Mouse (Mus musculus) heart, embryonic 12.5 days (tissue): ENCODE measurements around the gene Pus1. TPM values are rescaled to one million over a fixed set of nuclear protein-coding genes. Genes with fewer than 3 reads are reported as not detected.

Source experiments
- ATAC-seq: fragments of 200-750 bp; cut with Nextera tagmentation; 2 replicates; pipeline ENCODE4 v1.8.0; 2017; ENCODE audit warnings: moderate TSS enrichment, moderate library complexity; ENCODE audit not compliant: insufficient number of reproducible peaks, low FRiP score
- H3K27ac ChIP-seq: fragments of 300-500 bp; sonication (generic); 2 replicates; pipeline ENCODE4 v1.5.1; 2016; ENCODE audit warnings: mild to moderate bottlenecking, moderate library complexity; ENCODE audit not compliant: poor library complexity, severe bottlenecking
- H3K27me3 ChIP-seq: fragments of 300-500 bp; sonication (generic); replicated peaks from 2 replicates; pipeline ENCODE4 v1.6.1; 2016; ENCODE audit warnings: mild to moderate bottlenecking, moderate library complexity
- H3K36me3 ChIP-seq: fragments of 300-500 bp; sonication (generic); 2 replicates; pipeline ENCODE4 v1.6.1; 2016; ENCODE audit warnings: mild to moderate bottlenecking, moderate library complexity
- H3K4me1 ChIP-seq: fragments of 300-500 bp; sonication (generic); replicated peaks from 2 replicates; pipeline ENCODE4 v1.6.1; 2016; ENCODE audit warnings: mild to moderate bottlenecking
- H3K4me2 ChIP-seq: fragments of 300-500 bp; sonication (generic); 2 replicates; pipeline ENCODE4 v1.6.1; 2016; ENCODE audit warnings: mild to moderate bottlenecking, moderate library complexity
- H3K4me3 ChIP-seq: fragments of 300-500 bp; sonication (generic); 2 replicates; pipeline ENCODE4 v1.5.1; 2016; ENCODE audit warnings: mild to moderate bottlenecking
- H3K9ac ChIP-seq: fragments of 300-500 bp; sonication (generic); 2 replicates; pipeline ENCODE4 v1.6.1; 2016; ENCODE audit warnings: mild to moderate bottlenecking, moderate library complexity
- H3K9me3 ChIP-seq: fragments of 300-500 bp; sonication (generic); replicated peaks from 2 replicates; pipeline ENCODE4 v1.6.1; 2016; ENCODE audit warnings: mild to moderate bottlenecking, moderate library complexity
- WGBS: fragments of 180-500 bp; shearing (Covaris S2); methylation state at CpG from one replicate; pipeline ENCODE4 v1.1.7; 2016; 5-methylcytosine and 5-hydroxymethylcytosine counted together
- polyA plus RNA-seq: library from polyadenylated mRNA; unstranded; fragments of >200 nt; fragmentation: Nextera tagmentation; extraction: Ambion mirVana; gene quantifications from 2 replicates; pipeline ENCODE4 v1.2.1, GENCODE M21; 2016

The Pus1 gene
- polyA plus RNA-seq = 33.8 and 37.8 TPM in 2 replicates

DNA sequence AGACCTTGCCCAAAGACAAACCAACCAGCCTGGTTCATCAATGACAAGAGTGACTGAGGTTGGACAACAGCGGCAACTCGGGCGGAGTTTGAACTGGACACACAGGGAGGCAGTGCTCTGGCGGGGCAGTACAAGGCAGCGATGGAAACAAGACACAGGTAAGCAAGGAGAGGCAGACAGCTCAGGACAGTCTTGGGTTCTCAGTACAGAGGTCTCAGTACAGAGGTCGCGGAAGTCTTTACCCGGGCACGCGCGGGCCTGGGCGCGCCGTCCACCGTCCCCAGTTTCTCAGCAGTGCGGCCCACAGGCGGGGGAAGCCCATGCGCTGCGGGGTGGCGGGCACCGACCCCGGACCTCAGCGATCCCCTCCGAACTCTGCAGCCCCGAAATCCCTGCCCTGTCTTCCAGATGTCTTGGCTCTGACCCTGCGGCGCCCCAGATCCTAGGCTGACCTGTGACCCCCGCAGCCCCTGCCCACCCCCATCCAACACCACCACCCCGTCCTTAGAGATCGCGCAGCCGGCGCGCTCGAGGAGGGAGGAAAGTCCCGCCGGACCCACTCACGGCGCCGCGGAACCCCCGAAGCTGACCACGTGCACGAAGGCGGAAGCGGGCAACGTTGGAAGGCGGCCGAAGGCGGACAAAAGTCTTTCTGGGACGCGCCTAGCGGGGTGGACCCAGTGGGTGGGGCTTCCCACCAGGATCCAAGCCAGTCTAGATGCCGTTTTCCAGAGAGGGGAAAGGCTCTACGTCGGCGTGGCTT, at the start of gene Pus1:
Pus1 (minus strand) TSS at position 662 of the 763 bp plus-strand sequence.
- peak within 1 kb of the TSS; percentile 95 for H3K9ac ChIP-seq
- H3K27ac ChIP-seq = peak within 1 kb of the TSS; percentile 56
- under 1% methylated on average over 57 of the region's 57 CpGs for WGBS
- H3K4me2 ChIP-seq = peak within 1 kb of the TSS; percentile 98
- H3K36me3 ChIP-seq = peaks cover 39% of the 10 kb centered on the region
- H3K27me3 ChIP-seq = no peaks in the 10 kb centered on the region
- peak within 1 kb of the TSS; percentile 98 for H3K4me3 ChIP-seq
- peaks cover 16% of the 10 kb centered on the region for H3K4me1 ChIP-seq
- ATAC-seq = peak; percentile 87
- H3K9me3 ChIP-seq = no peaks in the 10 kb centered on the region

DNA sequence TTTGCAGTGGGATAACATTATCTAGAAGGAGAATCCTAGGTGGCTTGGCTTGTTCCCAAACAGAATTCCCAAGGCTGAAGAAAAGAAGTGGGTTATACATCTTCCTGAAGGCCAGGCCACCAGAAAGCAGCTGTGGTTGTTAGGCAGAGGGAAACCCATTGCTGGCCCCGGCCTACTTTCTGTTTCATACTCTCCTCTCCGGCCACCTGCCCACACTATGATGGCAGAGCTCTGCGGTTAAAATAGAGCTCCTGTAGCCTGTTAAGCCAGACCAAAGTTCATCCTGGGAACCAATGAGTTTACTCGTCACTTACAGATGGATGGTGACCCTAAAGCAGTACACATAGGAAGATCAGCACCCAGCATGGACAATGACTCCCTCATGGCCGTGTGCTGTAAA, 47.1 kb upstream of the Pus1 start:
- no peak overlapping the region for H3K9ac ChIP-seq
- WGBS = 85% methylated on average over 5 of the region's 5 CpGs

DNA sequence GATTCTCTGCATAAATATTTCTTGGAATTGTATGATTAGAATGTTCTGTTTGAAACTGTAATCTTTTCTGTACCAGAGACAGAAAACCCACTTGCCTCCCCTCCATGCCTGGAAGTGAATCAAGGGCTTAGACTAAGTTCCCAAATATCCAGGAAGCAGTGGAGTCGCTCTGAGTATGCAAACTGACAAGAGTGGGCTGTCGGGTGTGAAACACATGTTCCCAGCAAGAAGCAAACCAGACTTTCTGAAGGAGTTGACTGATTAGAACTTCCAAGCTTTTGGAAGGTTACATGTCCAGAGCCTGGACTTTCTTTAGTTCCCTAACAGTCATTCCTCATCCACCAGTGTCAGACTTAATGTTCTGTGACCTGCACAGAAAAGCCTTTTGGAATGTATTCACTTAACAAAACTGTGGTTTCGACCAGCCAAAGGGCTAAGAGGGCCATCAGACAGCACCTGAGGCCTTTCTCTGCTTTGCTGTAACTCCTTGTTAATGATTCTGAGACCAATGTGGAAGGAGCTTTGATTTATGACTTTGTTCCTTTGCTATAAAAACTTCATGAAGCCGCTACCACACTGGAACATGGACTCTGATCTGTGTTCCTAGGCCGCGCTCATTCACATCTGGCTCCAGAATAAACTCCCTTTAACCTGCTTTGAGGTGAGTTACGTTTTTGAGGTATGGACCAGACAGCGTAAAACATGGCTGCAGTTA, 46.5 kb upstream of the Pus1 start:
- Histone ChIP-seq H3K27me3 (0 out of 2 replicates have a peak, but pooled peaks cover 5% of the 10 kb centered on the region), H3K4me2 (no peak overlapping the region), H3K9me3 (no peaks in the 10 kb centered on the region), H3K4me1 (no peaks in the 10 kb centered on the region), H3K36me3 (peaks cover 16% of the 10 kb centered on the region; the same call in 1 of the 2 replicates), H3K27ac (no peak overlapping the region), H3K9ac (no peak overlapping the region), H3K4me3 (no peak overlapping the region)
- no peak for ATAC-seq
- 80% methylated on average over 8 of the region's 8 CpGs for WGBS

More for the DNA sequence above, 47.1 kb upstream of the Pus1 start:
- Histone ChIP-seq H3K27me3 (0 out of 2 replicates have a peak, but pooled peaks cover 5% of the 10 kb centered on the region), H3K4me2 (no peak overlapping the region), H3K36me3 (peaks cover 16% of the 10 kb centered on the region; the same call in 1 of the 2 replicates), H3K4me3 (no peak overlapping the region), H3K4me1 (no peaks in the 10 kb centered on the region), H3K27ac (no peak overlapping the region), H3K9me3 (no peaks in the 10 kb centered on the region)
- no peak for ATAC-seq

DNA sequence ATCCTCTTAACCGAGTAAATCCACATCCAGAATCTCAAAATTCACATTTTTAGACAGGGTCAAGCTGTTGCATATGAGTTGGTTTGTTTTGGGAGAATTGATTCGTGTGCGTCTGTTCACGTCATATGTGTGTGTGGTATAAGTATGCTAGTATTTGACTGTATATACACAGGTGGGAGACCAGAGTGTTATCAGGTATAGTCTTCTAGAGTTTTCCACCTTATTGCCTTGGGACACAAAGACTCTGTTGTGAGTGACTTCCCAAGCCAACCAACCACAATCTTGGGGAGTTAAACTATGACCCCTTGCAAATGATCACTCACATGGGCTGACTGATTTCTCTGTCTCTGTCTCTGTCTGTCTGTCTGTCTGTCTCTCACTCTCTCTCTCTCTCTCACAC, 44.0 kb upstream of the Pus1 start:
- Histone ChIP-seq H3K4me1 (no peaks in the 10 kb centered on the region), H3K36me3 (0 out of 2 replicates have a peak, but pooled peaks cover 8% of the 10 kb centered on the region), H3K27ac (no peak overlapping the region), H3K4me3 (no peak overlapping the region), H3K9ac (no peak overlapping the region), H3K27me3 (0 out of 2 replicates have a peak, but pooled peaks cover 5% of the 10 kb centered on the region), H3K4me2 (no peak overlapping the region), H3K9me3 (no peaks in the 10 kb centered on the region)
- 85% methylated on average over 4 of the region's 4 CpGs for WGBS
- ATAC-seq = no peak

DNA sequence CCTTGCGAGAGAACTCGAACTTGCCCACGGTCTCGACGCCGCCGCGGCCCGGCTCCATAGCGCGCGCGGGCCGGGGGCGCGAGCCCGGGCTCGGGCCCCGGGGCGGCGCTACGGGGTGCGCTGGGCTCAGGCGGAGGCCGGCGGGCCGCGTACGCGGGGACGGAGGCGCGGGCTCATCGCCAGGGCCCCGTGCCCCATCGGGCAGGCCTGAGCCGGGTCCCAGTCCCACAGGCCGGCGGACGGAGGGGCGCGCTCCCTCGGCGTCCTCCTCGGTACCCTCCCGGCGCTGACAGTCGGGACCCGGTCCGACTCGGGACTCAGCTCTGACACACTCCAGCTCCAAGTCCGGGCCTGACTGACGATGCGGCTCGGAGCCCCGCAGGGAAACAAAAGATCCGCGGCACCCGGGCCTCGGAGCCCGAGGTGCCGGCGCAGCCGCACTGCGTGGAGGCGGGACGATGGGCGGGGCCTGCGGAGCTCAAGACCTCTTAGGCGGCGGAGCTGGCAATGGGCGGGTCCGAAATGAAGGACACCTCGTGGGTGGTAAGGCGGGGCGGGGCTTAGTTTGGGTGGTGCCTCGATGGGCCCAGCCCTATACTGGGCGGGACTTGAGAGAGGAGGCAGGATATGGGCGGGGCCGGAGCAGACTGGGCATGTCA, 29.3 kb upstream of the Pus1 start, which contains the start of gene Ulk1:
Ulk1 (minus strand) TSS at position 431 of the 659 bp plus-strand sequence.
- 0 out of 2 replicates have a peak, but pooled peaks cover 2% of the 10 kb centered on the region for H3K36me3 ChIP-seq
- H3K9me3 ChIP-seq = no peaks in the 10 kb centered on the region
- H3K27ac ChIP-seq = peak within 1 kb of the TSS; percentile 81
- peaks cover 24% of the 10 kb centered on the region for H3K4me1 ChIP-seq
- peak; percentile 96 for ATAC-seq
- H3K9ac ChIP-seq = peak within 1 kb of the TSS; percentile 92
- H3K4me2 ChIP-seq = peak within 1 kb of the TSS; percentile 91
- no peaks in the 10 kb centered on the region for H3K27me3 ChIP-seq
- peak within 1 kb of the TSS; percentile 86 for H3K4me3 ChIP-seq
- WGBS = under 1% methylated on average over 79 of the region's 80 CpGs

DNA sequence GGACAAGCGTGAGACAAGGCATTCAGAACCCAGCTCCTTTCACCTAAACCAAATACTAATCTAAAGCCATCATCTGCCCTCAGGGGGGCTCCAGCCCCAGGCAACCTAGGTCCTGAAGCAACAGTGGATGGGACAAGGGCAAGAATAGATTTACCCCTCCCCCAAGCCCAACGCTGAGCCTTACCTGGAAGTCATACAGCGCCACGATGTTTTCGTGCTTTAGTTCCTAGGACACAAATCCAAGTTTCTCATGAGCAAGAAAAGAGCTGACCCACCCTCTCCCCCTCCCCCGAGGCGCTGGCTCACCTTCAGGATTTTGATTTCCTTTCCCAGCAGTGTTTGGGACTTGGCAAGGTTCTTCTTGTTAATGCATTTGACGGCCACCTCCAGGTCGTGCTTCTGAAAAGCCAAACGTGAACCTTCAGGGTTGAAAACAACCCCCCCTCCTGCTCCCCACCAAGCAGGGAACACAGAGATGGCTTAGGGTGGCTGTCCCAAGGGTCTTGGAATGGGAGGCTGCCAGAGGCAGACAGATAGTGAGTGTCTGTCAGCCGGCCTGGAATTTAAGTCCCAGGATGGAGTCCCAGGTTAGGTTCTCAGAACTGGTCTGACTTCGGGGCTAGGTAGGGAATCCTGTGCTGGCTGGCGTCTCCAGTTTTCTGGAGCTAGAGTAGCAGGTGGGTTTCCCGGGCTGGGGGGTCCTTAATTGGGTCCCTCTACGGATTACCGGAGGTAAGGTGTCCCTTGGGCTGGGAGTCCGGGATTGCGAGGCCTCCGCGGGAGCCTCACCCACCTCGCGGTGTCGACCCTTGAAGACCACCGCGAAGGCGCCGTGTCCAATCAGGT, 28.6 kb upstream of the Pus1 start:
- Histone ChIP-seq H3K27me3 (no peaks in the 10 kb centered on the region), H3K9ac (peak overlapping the region; percentile 92), H3K4me2 (peak overlapping the region; percentile 91), H3K4me1 (peaks cover 24% of the 10 kb centered on the region), H3K36me3 (0 out of 2 replicates have a peak, but pooled peaks cover 3% of the 10 kb centered on the region), H3K4me3 (peak overlapping the region; percentile 86), H3K27ac (peak overlapping the region; percentile 81), H3K9me3 (no peaks in the 10 kb centered on the region)
- no peak for ATAC-seq
- 1% methylated on average over 27 of the region's 27 CpGs for WGBS

DNA sequence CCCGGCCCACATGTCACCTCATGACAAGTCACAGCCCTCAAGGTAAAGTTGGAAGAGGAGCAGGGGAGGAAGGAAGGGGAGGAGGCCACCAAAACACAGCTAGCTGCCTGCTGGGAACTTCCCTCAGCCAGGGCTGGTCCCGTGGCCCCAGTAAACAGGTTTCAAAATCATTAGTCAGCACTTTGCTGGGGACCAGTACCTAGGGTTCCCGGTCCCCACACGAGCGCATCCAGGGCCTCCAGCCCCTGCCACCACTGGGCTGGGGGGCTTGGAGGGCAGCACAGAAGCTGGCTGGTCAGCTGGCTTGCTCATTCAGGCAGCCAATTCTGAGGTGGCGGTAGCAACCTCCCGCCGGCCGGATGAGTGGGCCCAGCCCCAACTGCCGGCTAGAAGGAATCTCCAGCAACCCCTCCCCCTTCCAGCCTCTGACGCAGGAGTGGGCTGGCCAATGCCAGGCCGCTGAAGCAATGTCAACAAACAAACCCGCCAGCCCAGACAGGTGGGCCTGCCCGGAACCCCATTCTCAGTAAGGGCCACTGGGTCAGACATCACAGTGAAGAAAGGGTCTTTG, 27.7 kb upstream of the Pus1 start:
- 2% methylated on average over 14 of the region's 14 CpGs for WGBS
- H3K27me3 ChIP-seq = no peaks in the 10 kb centered on the region
- peak overlapping the region; percentile 72 for H3K27ac ChIP-seq

DNA sequence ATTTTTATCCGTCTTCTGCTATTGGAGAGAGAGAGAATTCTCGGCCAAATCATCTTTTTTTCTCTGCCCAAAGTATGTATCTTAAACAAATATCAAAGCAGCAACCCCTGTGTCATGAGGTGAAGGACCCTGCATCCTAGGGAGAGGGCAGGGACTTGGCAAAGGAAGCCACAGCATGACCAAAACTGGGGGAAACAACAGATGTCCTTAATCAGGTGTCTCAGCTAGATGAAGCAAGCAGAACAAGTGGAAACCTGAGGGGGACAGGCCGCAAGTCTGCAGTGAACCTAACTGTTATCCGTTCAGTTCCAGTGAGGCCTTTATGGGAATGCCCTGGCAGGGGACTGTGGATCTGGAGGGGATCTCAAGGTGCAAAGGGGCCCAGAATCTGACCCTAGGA, 27.0 kb upstream of the Pus1 start:
- Histone ChIP-seq H3K4me1 (peaks cover 25% of the 10 kb centered on the region), H3K27me3 (no peaks in the 10 kb centered on the region), H3K9me3 (no peaks in the 10 kb centered on the region), H3K27ac (peak overlapping the region; percentile 72), H3K4me3 (peak overlapping the region; percentile 86), H3K36me3 (0 out of 2 replicates have a peak, but pooled peaks cover 5% of the 10 kb centered on the region), H3K9ac (peak overlapping the region; percentile 92), H3K4me2 (peak overlapping the region; percentile 91)
- 80% methylated on average over 4 of the region's 4 CpGs for WGBS
- no peak for ATAC-seq

More for the DNA sequence above, 27.7 kb upstream of the Pus1 start:
- H3K4me1 ChIP-seq = peaks cover 24% of the 10 kb centered on the region
- ATAC-seq = peak; percentile 85
- H3K36me3 ChIP-seq = 0 out of 2 replicates have a peak, but pooled peaks cover 5% of the 10 kb centered on the region
- peak overlapping the region; percentile 92 for H3K9ac ChIP-seq
- peak overlapping the region; percentile 86 for H3K4me3 ChIP-seq
- H3K9me3 ChIP-seq = no peaks in the 10 kb centered on the region
- peak overlapping the region; percentile 91 for H3K4me2 ChIP-seq

DNA sequence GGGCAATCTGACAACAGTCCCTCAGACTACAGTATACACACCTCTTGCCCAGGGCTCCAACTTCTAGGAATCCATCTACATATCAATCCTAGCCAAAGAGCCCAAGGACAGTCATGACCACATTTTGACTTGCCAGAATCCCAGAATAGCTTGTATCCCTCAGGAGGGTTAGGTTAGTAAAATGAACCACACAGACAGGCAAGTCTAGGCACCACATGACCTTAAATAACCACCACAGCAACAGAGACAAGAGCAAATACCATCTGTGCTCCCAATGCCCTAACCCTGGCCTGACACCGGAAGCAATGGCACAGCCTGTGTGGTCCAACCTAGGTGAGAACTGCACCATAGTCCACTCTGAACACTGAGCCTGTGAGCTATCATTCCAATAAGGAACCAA, 26.2 kb upstream of the Pus1 start:
- Histone ChIP-seq H3K9me3 (no peaks in the 10 kb centered on the region), H3K36me3 (peaks cover 10% of the 10 kb centered on the region; the same call in 1 of the 2 replicates), H3K9ac (no peak overlapping the region), H3K4me3 (no peak overlapping the region), H3K27ac (no peak overlapping the region), H3K4me2 (no peak overlapping the region), H3K27me3 (no peaks in the 10 kb centered on the region), H3K4me1 (peaks cover 33% of the 10 kb centered on the region)
- no peak for ATAC-seq
- 85% methylated on average over 1 of the region's 1 CpGs for WGBS

DNA sequence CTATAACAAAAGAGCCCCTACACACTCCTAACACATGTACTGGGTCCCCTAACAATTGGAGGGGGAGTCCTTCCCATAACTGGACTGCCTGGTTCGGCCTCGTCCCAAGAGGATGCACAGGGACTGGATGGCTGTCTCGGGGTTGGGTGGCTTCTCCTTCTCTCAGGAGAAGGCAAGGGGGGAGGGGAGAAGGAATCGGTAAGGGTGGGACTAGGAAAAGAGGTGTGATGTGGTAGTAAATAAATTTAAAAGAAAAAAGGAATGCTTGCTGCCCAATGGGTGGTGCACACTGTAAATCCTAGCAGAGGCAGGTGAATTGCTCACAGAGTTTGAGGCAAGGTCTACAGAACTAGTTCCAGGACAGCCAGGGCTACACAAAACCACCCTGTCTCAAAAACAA, 25.7 kb upstream of the Pus1 start:
- Histone ChIP-seq H3K4me2 (no peak overlapping the region), H3K27ac (no peak overlapping the region), H3K36me3 (peaks cover 16% of the 10 kb centered on the region; the same call in 1 of the 2 replicates), H3K9me3 (no peaks in the 10 kb centered on the region), H3K27me3 (no peaks in the 10 kb centered on the region), H3K4me3 (no peak overlapping the region), H3K9ac (no peak overlapping the region), H3K4me1 (peaks cover 35% of the 10 kb centered on the region)
- no peak for ATAC-seq
- 96% methylated on average over 4 of the region's 4 CpGs for WGBS
